Mouse (Mus musculus) lung, postnatal 0 days (tissue): ENCODE measurements around the gene Tmem45a2.

ENCODE experiments used
- CTCF ChIP-seq: IDR thresholded peaks from 2 replicates; pipeline ENCODE4 v1.5.1; 2016; ENCODE audit warnings: antibody characterized with exemption, mild to moderate bottlenecking
- EP300 ChIP-seq: IDR thresholded peaks from 2 replicates; pipeline ENCODE4 v1.6.1; 2016; ENCODE audit warnings: antibody characterized with exemption, mild to moderate bottlenecking, control low read depth

DNA sequence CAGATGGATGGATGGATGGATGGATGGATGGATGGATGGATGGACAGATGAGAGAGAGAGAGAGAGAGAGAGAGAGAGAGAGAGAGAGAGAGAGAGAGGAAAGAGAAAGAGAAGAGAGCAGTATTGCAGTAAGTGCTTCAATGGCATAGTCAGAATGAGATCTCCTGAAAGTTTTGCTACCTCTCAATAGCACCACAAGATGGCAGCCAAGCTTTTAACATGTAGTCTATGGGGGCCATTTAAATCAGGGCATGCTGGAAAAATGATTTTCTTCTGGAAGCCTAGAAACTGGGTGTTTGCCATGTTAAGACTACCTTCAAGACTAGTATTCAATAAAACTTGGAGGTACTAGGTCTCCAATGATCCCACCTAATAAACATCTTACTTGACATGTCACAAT, 44.9 kb upstream of the Tmem45a2 start:
- TF ChIP-seq EP300 (no peak), CTCF (peak; percentile 70)
